Mouse (Mus musculus): ENCODE data around the gene Timm29.
"Not testable (repeated sequence)": the region's sequence is repeated elsewhere in the genome, so short reads cannot be mapped to it uniquely, and the experiment has no call there.

Timm29 gene

DNA sequence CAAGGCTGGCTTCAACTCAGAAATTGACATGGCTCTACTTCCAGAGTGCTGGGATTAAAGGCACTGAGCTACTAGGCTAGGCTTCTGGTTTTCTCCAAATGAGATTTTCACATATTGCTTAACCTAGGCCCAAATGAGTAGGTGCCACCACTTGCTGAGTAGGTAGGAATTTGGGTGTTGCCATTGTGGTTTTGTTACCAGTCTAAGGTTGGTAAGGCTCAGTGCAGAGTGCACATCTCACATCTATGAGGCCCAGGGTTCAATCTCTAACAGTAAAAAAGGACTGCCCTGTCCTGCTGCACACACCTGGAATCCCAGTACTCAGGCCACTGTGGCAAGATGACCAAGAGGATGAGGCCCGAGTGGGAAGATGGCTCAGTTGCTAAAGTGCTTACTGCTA lies 7.1 kb upstream of the Timm29 start:
- DNase-seq, result no peak

DNA sequence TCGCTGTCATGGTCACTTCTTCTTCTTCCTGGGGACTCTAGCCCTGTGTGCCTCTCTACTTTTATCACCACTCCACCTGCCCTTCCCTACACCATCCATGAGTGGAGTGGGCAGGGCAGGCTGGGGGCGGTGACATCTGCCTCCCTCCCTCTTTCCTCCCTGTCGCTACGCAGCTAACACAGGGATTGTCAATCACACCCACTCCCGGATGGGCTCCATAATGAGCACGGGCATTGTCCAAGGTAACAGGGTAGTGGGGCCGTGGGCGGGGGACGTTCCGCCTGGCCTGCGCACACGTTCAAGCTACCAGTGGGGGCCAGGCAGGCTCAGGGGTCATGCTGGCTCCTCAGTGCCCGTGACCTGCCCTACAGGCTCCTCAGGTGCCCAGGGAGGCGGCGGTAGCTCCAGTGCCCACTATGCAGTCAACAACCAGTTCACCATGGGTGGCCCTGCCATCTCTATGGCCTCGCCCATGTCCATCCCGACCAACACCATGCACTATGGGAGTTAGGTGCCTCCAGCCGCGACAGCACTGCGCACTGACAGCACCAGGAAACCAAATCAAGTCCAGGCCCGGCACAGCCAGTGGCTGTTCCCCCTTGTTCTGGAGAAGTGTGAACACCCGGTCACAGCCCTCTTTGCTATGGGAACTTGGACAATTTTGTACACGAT lies 4.7 kb upstream of the Timm29 start:
- no peak for DNase-seq

GRCm38 (mm10) chr9:21588350-21588749 lies 4.2 kb upstream of the Timm29 start:
- DNase-seq, result no peak

GRCm38 (mm10) chr9:21589538-21589937 lies 3.0 kb upstream of the Timm29 start:
- DNase-seq, result no peak

- DNase-seq, result no peak
Measured at GRCm38 (mm10) chr9:21591127-21591830, 1.2 kb upstream of the Timm29 start.

DNA sequence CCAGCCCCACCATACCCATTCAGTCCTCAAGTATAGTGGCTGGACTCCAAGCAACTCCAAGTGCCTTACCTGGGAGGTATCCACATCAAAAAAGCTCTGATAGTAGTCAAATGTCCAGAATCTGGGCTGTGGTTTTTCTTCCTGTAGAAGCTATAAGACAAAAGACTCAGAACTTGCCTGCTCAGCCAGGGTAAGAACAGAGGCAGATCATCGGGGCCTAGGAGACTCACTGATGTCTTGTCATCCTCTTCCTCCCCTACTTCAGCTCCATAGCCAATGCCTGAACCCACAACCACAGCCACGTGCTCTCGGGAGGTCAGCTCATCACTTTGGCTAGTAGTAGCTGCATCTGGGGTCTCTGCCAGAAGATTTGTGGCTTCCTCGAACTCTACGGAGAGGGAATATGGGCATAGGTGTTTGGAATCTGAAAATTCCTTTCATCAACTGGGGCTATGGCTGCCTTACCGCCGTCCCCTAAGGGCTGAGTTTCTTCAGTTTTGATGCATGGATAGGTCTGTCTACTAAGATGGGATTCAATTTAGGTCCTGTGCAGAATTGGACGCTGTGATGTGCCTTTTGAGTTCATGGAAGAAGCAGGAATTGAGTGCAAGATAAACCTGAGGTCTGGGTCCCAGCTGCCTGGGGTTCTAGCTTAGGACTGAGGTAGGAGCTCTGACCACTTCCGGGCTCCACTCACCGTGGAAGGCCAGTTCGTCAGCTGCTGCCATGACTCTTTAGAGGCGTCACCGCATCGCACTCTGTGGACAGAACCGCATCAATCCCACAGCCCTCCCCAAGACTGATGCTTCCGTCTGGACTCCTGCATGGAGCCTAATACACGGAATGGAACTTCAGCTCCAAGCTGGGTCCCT lies 455 bp upstream of the Timm29 start:
- DNase-seq, result no peak

GRCm38 (mm10) chr9:21593122-21593721 lies 700 bp downstream of the Timm29 start:
- peak; percentile 33 for DNase-seq

DNA sequence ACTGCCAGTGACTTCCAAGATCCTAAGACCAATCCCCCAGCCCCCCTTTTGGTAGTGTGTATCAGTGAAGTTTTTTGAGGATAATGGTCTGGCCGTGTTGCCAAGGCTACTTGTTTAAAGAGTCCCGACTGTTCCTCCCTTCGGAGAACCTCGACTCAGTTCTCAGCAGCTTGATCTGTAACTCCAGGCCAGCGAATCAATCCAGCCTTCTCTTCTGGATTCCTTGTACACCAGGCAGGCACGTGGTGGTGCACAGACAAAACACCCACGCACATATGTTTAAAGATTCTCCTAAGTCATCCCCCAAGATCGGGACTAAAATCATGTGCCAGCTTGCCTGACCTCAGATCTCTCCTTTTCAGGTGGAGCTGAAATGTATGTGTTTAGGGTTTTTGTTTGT lies 1.8 kb downstream of the Timm29 start:
- DNase-seq, result not testable (repeated sequence)

DNA sequence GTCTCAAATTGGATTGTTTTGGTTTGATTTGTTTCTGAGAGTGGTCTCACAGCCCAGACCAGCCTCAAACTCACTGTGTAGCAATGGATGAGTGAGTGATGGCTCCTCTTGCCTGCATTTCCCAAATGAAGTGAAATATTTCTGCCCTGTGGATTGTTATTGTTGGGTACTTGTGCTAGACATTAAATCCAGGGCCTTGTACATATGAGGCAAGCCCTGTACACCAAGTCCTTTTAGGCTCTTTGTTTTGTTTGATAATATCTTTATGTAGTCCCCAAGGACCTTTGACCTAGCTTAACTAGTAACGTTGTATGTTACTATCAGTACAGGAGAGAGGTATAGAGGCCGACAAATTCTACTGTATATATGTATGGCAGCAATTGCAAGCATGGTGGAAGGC lies 2.3 kb downstream of the Timm29 start:
- DNase-seq, result no peak

- peak; percentile 10 for DNase-seq
Measured at GRCm38 (mm10) chr9:21598198-21598597, 5.7 kb downstream of the Timm29 start.

DNA sequence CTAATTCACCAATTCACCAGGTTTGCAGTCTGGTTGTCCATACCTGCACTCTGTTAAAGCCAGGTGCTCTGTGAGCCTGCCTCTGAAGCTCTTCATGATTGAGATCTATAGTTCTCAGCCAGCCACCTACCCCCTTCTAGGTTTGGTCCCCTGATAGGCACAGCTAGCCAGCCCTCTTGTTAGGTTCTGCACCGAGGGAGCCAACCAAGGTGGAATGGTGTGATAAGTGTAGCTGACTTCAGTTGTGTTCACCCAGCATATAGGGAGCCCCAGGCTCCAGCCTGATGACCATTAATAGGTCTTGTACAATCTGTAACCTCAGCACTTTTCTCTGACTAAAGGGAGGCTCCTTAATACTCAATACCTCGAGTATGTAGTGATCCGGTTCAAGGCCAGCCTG lies 7.7 kb downstream of the Timm29 start:
- DNase-seq, result no peak

GRCm38 (mm10) chr9:21601073-21601472 lies 8.6 kb downstream of the Timm29 start:
- DNase-seq, result no peak

DNA sequence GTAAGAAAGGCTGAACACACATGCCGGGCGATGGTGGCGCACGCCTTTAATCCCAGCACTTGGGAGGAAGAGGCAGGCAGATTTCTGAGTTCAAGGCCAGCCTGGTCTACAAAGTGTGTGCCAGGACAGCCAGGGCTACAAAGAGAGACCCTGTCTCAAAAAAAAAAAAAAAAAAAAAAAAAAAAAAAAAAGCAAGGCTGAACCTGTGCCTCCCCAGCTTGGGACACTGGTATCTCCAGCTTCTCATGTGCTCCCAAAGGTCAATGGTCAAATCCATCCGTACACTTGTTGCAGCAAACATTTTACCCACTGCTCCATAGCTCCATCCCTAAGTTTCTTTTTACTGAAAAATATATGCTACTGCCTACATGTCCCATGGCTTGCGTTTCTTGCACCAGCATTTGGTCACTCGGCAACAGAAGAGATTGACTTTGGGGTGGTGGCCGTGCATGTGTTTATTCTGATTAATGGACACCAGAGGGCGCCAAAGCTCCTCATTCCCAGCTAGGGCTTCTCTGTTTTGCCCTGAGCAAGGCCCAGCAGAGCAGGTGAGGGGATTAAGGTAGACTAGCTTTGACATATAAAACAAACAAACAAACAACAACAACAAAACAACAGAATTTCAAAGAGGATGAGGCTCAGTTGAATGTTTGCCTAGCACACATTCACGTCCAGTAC lies 9.3 kb downstream of the Timm29 start:
- DNase-seq, result peak; percentile 80

DNA sequence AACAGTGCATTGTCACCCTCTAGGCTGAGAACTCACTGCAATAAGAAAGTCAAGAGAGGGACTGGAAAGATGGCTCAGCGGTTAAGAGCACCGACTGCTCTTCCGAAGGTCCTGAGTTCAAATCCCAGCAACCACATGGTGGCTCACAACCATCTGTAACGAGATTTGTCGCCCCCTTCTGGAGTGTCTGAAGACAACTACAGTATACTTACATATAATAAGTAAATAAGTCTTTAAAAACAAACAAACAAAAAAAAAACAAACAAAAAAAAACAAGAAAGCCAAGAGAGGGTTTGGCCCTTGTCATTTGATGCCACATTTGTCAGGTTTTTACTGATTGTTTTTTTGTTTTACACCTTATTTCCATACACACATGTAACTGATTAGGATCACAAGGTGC lies 11.6 kb downstream of the Timm29 start:
- DNase-seq, result no peak

GRCm38 (mm10) chr9:21605865-21606264 lies 13.3 kb downstream of the Timm29 start:
- no peak for DNase-seq

DNA sequence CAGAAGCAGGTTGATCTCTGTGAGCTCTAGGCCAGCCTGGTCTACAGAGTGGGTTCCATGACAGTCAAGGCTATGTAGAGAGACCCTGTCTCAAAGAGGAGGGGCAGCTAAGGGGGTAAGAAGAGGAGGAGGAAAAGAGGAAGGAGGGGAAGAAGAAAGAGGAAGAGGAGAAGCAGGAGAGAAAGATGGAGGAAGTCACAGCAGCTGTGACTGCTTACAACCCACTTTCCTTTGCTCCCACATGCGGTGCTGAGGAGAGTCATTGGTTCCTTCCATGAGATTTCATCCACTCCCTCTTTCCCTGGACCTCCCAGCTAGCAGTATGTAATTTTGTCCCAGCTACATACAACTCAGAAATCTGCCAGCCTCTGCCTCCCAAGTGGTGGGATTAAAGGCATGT lies 14.1 kb downstream of the Timm29 start:
- DNase-seq, result no peak

GRCm38 (mm10) chr9:21609861-21610260 lies 17.3 kb downstream of the Timm29 start:
- DNase-seq, result peak; percentile 49

DNA sequence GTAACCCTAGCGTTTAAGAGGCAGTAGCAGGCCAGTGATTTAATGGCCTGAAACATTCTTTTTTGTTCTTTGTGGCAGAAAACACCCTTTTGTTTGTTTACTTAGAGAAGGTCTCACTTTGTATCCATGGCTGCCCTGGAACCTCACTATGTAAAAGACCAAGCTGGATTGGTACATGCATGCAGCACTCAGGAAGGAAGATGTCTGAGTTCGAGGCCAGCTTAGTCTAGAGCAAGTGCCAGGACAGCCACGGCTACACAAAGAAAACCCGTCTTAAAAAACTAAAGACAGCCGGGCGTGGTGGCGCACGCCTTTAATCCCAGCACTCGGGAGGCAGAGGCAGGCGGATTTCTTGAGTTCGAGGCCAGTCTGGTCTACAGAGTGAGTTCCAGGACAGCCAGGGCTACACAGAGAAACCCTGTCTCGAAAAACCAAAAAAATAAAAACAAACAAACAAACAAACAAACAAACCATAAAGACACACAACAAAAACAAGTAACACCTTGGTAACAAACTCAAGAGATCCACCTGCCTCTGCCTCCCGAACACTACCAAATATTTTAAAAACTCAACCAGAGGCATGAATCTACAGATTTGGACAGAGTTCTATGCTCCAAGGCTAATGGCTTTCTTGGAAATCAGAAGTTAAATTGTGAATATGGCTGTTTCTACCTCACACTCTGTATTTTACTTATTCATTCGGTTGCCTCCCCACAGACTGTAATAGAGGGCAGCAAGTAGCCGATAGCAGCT lies 22.5 kb downstream of the Timm29 start:
- no peak for DNase-seq

GRCm38 (mm10) chr9:21615617-21616231 lies 23.2 kb downstream of the Timm29 start, which contains the start of gene Smarca4:
TSS of gene Smarca4 (plus strand) at chr9:21616169.
- DNase-seq, result peak; percentile 99

DNA sequence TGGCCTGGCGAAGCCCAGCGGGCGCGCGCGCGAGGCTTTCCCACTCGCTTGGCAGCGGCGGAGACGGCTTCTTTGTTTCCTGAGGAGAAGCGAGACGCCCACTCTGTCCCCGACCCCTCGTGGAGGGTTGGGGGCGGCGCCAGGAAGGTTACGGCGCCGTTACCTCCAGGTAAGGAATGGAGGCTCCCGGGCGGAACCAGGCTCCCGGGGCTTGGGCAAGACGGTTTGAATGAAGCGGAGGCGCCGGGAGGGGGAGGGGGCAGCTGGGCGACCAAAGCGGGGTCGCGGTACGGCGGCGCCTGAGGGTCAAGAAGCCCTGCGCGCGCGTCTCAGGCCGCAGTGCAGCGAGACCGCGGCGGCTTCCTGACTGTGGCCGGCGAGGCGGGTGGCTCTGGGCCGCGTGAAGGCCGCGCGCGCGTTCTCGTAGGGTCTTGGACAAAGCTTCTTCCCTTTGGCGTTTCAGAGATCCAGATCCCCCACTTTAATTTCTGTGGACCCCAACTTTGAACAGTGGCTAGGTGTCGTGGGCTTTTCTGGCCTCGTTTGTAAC lies 23.8 kb downstream of the Timm29 start:
- peak; percentile 91 for DNase-seq

GRCm38 (mm10) chr9:21617066-21617465 lies 24.5 kb downstream of the Timm29 start:
- DNase-seq, result no peak

Data from lung, postnatal 14 days (tissue).